Mouse (Mus musculus) liver, embryonic 18 days (tissue): ENCODE results near the gene Eno3. TPM values are rescaled to one million over a fixed set of nuclear protein-coding genes. Genes with fewer than 3 reads are reported as not detected.

Experiments
- polyA plus RNA-seq: library from polyadenylated mRNA; depleted of rRNA; stranded (reverse); fragments of >200 nt; gene quantifications from 2 replicates; pipeline ENCODE4 v1.2.3, GENCODE M21; 2012; rRNA removed

Gene Eno3
- 4.5 and 4.8 TPM in 2 replicates for polyA plus RNA-seq

GRCm38 (mm10) chr11:70656964-70657363, at the start of gene Eno3:
Eno3 (plus strand) TSS chr11:70657202.

DNA sequence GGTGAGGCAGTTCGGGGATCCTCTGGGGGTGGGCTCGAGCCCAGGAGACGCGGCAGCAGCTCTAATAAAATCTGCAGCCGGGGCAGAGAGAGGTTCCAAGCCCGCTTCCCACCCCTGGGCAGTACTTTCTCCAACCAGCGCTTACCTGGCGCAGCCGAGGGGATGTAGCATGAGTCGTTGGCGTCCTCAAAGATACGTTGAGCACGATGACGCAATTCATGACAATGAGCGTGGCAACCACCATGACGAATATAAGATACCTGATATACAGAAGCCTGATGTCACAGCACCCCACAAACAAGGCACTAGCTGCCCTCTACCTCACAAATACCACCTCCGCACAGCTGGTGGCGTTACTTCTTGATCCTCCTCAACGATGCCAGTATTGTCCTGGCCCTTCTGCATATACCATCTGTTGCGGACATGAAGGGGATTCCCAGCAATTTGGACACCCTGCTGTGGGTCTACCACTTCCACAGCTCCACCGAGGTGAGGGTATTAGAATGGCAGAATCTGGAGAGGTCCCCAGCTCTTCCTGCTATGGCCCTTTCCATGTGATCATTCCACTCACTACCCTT, 41.4 kb upstream of the Eno3 start, which contains the start of gene 4930544D05Rik:
Gene 4930544D05Rik, plus strand, starts transcription at position 333 of the 578 bp plus-strand sequence.

GRCm38 (mm10) chr11:70619101-70619500, 37.9 kb upstream of the Eno3 start, which contains the start of gene Chrne:
Chrne (minus strand) TSS chr11:70619216.

GRCm38 (mm10) chr11:70638714-70639278, 18.2 kb upstream of the Eno3 start, which contains the start of gene Gp1ba:
Gp1ba (plus strand) TSS chr11:70639122.

DNA sequence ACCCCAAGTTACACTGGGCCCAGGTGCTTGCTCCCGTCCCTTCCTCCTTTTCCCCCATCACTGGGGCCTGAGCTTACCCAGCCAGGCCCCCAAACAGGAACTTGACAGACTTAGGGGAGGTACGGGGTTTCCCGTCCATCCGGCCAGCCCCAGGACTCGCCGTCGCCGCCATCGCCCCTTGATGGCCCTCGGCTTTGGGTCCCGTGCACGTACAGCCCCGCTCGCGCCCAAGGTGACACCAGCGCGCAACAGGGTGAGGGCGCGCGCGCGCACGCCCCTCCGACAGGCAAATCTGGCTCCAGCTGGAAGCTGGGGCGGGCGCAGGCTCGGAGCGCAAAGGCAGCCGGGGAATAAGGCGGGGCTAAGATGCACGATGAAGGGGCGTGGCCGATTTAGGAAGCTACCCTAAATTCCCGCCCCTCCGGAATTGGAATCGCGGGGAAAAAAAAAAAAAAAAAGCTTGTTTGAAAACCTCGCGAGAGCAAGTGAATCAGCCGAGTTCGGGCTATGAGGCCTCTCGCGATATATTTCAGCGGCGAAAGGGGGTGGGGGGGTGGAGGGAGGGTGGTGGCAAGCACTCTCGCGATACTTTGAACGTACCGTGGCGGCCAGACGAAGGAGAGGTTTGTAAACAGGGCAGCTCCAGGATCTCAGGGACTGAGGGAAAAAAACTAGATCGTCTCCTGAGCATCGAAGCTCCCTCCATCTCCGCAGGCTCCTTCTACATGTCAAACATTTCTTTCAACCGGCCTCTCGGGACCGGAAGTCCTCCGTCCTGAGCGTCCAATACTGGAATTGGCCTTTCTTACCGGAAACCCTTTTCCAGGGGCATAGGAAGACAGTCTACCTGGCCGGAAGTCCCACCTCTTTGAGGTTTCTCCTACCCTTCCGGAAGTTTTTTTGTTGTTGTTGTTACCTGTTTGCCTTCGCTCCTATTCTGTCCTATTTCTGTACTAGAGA, 10.0 kb upstream of the Eno3 start, which contains the start of the genes Rnf167 and Slc25a11:
Gene Rnf167, plus strand, starts transcription at position 545 of the 960 bp plus-strand sequence.
Gene Slc25a11, minus strand, starts transcription at position 789 of the 960 bp plus-strand sequence.

GRCm38 (mm10) chr11:70654198-70654922, 2.6 kb upstream of the Eno3 start, which contains the start of gene Pfn1:
Pfn1 (minus strand) TSS chr11:70654644.

DNA sequence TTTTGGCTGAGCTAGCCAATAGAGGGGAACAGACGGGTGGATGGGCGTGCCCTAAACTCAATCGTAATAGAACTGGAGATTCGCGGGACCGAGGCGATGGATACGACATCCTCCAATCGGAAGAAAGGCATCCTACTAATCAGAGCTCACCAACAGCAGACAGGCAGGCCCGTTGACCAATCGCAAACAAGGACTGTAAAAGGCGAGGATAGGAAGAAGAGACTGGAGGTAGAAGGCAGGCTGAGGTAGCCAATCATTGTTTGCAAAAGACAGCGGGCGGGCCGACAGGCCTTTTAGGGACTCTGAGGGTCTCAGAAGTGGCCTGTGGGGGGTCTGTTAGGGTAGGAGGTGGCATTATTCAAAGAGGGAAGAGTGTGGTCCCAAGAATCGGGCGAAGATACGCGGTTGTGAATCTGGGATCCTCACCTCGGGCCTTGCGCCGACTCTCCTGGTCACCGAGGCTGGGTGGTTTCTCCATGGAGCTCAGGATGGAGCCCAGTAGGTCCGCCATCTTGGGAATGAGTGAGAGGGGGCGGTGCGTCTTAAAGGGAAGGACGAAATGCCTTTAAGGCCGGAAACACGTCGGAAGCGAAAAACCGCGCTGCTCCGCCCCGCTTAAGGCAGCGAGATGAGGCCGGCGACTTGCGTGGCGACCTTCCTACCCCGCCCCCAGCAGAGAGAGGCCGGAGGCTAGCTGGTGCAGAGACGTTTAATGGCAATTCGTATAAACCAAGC, 11.9 kb downstream of the Eno3 start, which contains the start of gene Spag7:
Gene Spag7, minus strand, starts transcription at position 646 of the 735 bp plus-strand sequence.

GRCm38 (mm10) chr11:70687601-70688199, 30.7 kb downstream of the Eno3 start, which contains the start of gene Camta2:
Camta2 (minus strand) TSS chr11:70688105.

DNA sequence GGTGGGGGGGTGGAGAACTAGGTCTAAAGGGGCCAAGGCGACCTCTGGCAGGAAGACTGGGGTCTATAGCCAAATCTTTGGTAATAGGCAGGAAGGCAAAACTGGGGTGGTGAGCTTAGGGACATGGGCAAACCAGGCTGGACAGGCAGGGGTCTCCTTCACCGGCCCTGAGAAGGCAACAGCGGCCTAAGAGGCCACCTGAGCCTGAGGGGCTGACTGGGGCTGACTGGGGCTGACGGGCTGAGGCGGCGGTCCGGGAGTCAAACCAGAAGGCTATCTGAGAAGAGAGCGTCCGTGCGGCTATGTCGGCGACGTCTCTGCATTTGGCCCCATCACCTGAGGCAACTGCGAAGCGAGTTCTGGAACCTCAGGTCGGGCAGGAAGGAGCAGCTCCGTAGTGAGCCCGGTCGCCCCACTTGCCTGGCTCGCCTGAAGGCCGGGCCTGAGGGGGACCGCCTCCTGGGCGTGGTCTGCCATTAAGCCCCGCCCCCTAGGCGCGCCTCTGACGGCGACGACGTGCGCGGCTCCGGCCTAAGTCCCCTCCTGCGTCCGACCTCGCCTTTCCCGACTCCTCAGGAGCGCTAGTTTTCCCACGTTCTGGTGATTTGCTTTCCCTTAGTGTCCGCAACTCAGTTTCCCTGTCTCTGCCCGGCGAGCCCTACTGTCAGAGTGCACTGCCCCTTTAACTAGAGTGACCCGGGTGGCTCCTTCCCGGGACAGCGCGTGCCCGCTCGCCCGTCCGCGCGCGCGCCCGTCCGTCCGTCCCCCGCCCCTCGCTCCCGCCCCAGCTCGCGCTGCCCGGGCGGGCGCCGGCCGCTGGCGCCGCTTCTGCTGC, 42.9 kb downstream of the Eno3 start, which contains the start of the genes Inca1 and Kif1c:
Gene Inca1, minus strand, starts transcription at position 434 of the 835 bp plus-strand sequence.
Gene Kif1c, plus strand, starts transcription at position 827 of the 835 bp plus-strand sequence.

Other genes with a start within 250 kb of the Eno3 start
- gene Pelp1, start 247.2 kb upstream of the Eno3 start, polyA plus RNA-seq, result 6.3 and 7.7 TPM in 2 replicates
- 38.7 and 50.6 TPM in 2 replicates for gene Arrb2, start 224.6 kb upstream of the Eno3 start, polyA plus RNA-seq
- 13.6 and 15.2 TPM in 2 replicates for gene Med11, start 205.3 kb upstream of the Eno3 start, polyA plus RNA-seq
- 0.85 and 0.97 TPM in 2 replicates for gene Zmynd15, start 197.8 kb upstream of the Eno3 start, polyA plus RNA-seq
- 6.0 and 7.3 TPM in 2 replicates for gene Cxcl16, start 197.2 kb upstream of the Eno3 start, polyA plus RNA-seq
- 0.95 and 1.3 TPM in 2 replicates for gene Tm4sf5, start 152.0 kb upstream of the Eno3 start, polyA plus RNA-seq
- gene Vmo1, start 142.6 kb upstream of the Eno3 start, polyA plus RNA-seq, result 0.49 and 0.77 TPM in 2 replicates
- 20.0 TPM in 2 replicates for gene Gltpd2, start 138.0 kb upstream of the Eno3 start, polyA plus RNA-seq
- 144 and 153 TPM in 2 replicates for gene Psmb6, start 131.8 kb upstream of the Eno3 start, polyA plus RNA-seq
- not detected in 2 replicates for gene Gm40193, start 124.3 kb upstream of the Eno3 start, polyA plus RNA-seq
- gene Pld2, start 117.1 kb upstream of the Eno3 start, polyA plus RNA-seq, result 4.7 and 5.0 TPM in 2 replicates
- 16.6 and 23.7 TPM in 2 replicates for gene Mink1, start 94.3 kb upstream of the Eno3 start, polyA plus RNA-seq
- not detected in 2 replicates for gene 4930544D05Rik, start 41.4 kb upstream of the Eno3 start, polyA plus RNA-seq
- gene Chrne, start 38.0 kb upstream of the Eno3 start, polyA plus RNA-seq, result 0.08 and 0.17 TPM in 2 replicates
- 2.2 and 2.8 TPM in 2 replicates for gene Gp1ba, start 18.1 kb upstream of the Eno3 start, polyA plus RNA-seq
- gene Rnf167, start 10.0 kb upstream of the Eno3 start, polyA plus RNA-seq, result 50.1 and 53.4 TPM in 2 replicates
- gene Slc25a11, start 9.7 kb upstream of the Eno3 start, polyA plus RNA-seq, result 72.3 and 79.7 TPM in 2 replicates
- gene Pfn1, start 2.6 kb upstream of the Eno3 start, polyA plus RNA-seq, result 372 and 387 TPM in 2 replicates
- 41.6 and 44.2 TPM in 2 replicates for gene Spag7, start 12.2 kb downstream of the Eno3 start, polyA plus RNA-seq
- 3.3 and 4.2 TPM in 2 replicates for gene Camta2, start 30.9 kb downstream of the Eno3 start, polyA plus RNA-seq
- 2.8 and 2.9 TPM in 2 replicates for gene Inca1, start 43.0 kb downstream of the Eno3 start, polyA plus RNA-seq
- gene Kif1c, start 43.3 kb downstream of the Eno3 start, polyA plus RNA-seq, result 13.2 and 15.3 TPM in 2 replicates
- 1.1 TPM in 2 replicates for gene Zfp3, start 107.0 kb downstream of the Eno3 start, polyA plus RNA-seq
- 0.84 and 1.1 TPM in 2 replicates for gene Scimp, start 155.4 kb downstream of the Eno3 start, polyA plus RNA-seq
- gene Rabep1, start 187.6 kb downstream of the Eno3 start, polyA plus RNA-seq, result 5.5 TPM in 2 replicates